Mouse (Mus musculus) heart, embryonic 15.5 days (tissue): ENCODE results near the gene Hnf1b. TPM values are rescaled to one million over a fixed set of nuclear protein-coding genes. Genes with fewer than 3 reads are reported as not detected.

Experiments
- ATAC-seq: fragments of 200-750 bp; cut with Nextera tagmentation; replicated peaks from 2 replicates; pipeline ENCODE4 v1.8.0; 2017; ENCODE audit warnings: low read depth, moderate TSS enrichment; ENCODE audit not compliant: insufficient number of reproducible peaks, insufficient read depth, low FRiP score
- H3K27ac ChIP-seq: fragments of 300-500 bp; sonication (generic); 2 replicates; pipeline ENCODE4 v1.5.1; 2015; ENCODE audit warnings: mild to moderate bottlenecking, inconsistent platforms
- H3K27me3 ChIP-seq: fragments of 300-500 bp; sonication (generic); 2 replicates; pipeline ENCODE4 v1.6.1; 2015; ENCODE audit warnings: inconsistent platforms
- H3K36me3 ChIP-seq: fragments of 300-500 bp; sonication (generic); 2 replicates; pipeline ENCODE4 v1.6.1; 2015; ENCODE audit warnings: mild to moderate bottlenecking, inconsistent platforms
- H3K4me1 ChIP-seq: fragments of 300-500 bp; sonication (generic); replicated peaks from 2 replicates; pipeline ENCODE4 v1.6.1; 2015; ENCODE audit warnings: inconsistent platforms
- H3K4me2 ChIP-seq: fragments of 300-500 bp; sonication (generic); 2 replicates; pipeline ENCODE4 v1.6.1; 2015; ENCODE audit warnings: inconsistent platforms, mild to moderate bottlenecking, moderate library complexity
- H3K4me3 ChIP-seq: fragments of 300-500 bp; sonication (generic); 2 replicates; pipeline ENCODE4 v1.5.1; 2015; ENCODE audit warnings: mild to moderate bottlenecking, inconsistent platforms
- H3K9ac ChIP-seq: fragments of 300-500 bp; sonication (generic); 2 replicates; pipeline ENCODE4 v1.6.1; 2015; ENCODE audit warnings: mild to moderate bottlenecking, inconsistent platforms
- H3K9me3 ChIP-seq: fragments of 300-500 bp; sonication (generic); replicated peaks from 2 replicates; pipeline ENCODE4 v1.6.1; 2016; ENCODE audit warnings: inconsistent platforms
- WGBS: fragments of 180-500 bp; shearing (Covaris S2); methylation state at CpG from one replicate; pipeline ENCODE4 v1.1.7; 2015; ENCODE audit warnings: mixed read lengths; 5-methylcytosine and 5-hydroxymethylcytosine counted together
- polyA plus RNA-seq: library from polyadenylated mRNA; unstranded; fragments of >200 nt; fragmentation: Nextera tagmentation; extraction: Ambion mirVana; gene quantifications from 2 replicates; pipeline ENCODE4 v1.2.1, GENCODE M21; 2015

Gene Hnf1b
- polyA plus RNA-seq, 1 experiment from 2014 or later, result 0.40 TPM

DNA sequence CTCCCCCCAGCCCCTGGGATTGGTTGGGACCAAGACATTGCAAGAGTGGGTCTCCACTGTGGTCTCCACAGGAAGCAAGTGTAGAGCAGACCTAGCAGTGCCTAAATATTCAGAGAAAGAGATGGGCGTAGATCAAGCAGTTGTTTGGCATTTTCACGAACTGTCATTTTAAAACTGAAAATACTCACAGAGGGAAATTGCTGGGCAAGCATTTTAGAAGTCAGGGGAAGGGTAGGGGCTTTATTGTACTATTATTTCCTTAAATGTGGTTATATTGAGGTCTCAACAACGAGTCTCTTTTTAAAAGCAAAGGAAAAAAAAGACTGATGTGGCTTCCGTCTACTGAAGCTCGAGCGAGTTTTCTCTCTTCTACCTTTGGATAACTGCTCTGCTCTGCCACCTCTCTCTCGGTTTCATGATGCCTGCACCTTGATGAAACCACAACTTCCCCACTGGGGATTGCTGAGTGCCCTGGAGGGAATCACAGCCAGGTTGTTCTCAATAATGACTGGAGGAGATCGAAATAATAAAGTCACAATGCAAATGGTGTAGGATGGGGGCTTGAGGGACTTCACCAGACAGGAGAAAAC, 21.2 kb upstream of the Hnf1b start:
- WGBS, result 72% methylated on average over 8 of the region's 8 CpGs
- H3K9me3 ChIP-seq, result no peaks in the 10 kb centered on the region
- no peak overlapping the region for H3K4me3 ChIP-seq
- ATAC-seq, result no peak
- no peak overlapping the region for H3K4me2 ChIP-seq
- no peaks in the 10 kb centered on the region for H3K36me3 ChIP-seq
- H3K4me1 ChIP-seq, result no peaks in the 10 kb centered on the region
- H3K27ac ChIP-seq, result no peak overlapping the region
- H3K27me3 ChIP-seq, result peaks cover 2% of the 10 kb centered on the region; the same call in 1 of the 2 replicates
- H3K9ac ChIP-seq, result no peak overlapping the region

DNA sequence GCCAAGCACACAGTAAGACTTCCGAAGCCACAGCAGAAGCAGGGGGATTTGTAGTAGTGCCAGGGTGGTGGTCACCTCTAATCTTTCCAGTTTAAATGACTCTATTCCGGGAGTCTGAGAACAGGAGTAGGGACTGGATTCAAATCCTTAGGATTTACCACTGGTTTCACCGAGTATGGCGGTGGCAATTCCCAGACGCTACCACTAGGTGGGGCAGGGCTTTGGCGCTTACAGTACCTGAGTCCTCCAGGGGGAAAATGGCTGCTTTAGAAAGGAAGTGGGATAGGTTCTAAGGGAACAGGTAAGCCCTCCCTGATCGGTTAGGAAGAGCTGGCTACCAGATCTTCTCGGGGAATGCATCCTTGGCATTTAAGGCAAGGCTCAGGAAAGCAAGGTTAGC, 17.5 kb upstream of the Hnf1b start:
- H3K9me3 ChIP-seq, result no peaks in the 10 kb centered on the region
- no peak overlapping the region for H3K27ac ChIP-seq
- no peaks in the 10 kb centered on the region for H3K4me1 ChIP-seq
- no peak overlapping the region for H3K4me2 ChIP-seq
- H3K27me3 ChIP-seq, result peaks cover 5% of the 10 kb centered on the region; the same call in 1 of the 2 replicates
- no peak overlapping the region for H3K4me3 ChIP-seq
- no peaks in the 10 kb centered on the region for H3K36me3 ChIP-seq
- H3K9ac ChIP-seq, result no peak overlapping the region
- 39% methylated on average over 8 of the region's 8 CpGs for WGBS
- ATAC-seq, result no peak

DNA sequence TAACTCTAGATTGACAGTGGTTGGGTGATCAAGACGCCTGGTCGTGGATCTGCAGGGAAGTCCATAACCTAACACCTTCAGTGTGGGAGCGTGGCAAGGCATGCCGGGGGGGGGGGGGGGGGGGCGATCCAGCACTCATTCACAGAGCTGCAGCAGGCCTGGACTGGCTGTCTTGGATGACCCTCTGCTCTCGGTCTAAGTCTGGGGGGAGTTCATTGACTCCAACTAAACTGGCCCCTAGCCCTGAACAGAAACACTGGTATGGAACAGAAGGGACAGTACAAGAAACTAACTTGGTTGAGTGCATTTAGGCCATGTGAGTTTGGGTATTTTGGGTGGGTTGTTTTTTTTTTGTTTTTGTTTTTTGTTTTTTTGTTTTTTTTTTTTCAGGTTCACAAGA, 16.3 kb upstream of the Hnf1b start:
- H3K4me1 ChIP-seq, result no peaks in the 10 kb centered on the region
- ATAC-seq, result no peak
- no peaks in the 10 kb centered on the region for H3K9me3 ChIP-seq
- H3K36me3 ChIP-seq, result no peaks in the 10 kb centered on the region
- no peak overlapping the region for H3K27ac ChIP-seq
- no peak overlapping the region for H3K4me3 ChIP-seq
- H3K4me2 ChIP-seq, result no peak overlapping the region
- H3K27me3 ChIP-seq, result peaks cover 3% of the 10 kb centered on the region; the same call in 1 of the 2 replicates
- WGBS, result 82% methylated on average over 5 of the region's 6 CpGs
- no peak overlapping the region for H3K9ac ChIP-seq

DNA sequence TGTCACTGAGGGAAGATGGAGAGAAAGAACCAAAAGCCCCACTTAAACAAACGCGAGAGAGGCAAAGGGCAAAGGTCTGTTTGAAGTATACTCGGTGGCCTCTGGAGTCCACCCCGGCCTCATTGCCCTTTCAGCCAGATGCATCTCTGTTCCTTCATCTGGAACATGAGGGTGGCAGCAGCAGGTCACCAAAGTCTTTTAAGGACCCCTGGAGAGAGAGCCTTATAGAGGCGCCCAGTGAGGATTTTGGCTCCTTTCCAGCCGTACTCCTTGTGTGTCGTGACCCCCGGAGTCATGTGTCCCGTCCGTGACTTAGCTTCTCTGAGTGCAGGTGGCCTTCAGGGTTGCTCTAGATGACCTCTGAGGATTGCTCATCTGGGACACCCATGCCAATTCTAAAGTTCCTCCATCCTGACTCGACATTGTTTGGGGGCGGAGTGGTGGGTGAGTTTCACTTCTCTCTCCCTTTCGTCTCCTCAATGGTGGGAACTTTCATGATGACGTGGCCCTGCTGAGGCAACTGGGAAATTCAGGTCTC, 15.8 kb upstream of the Hnf1b start:
- Histone ChIP-seq H3K27ac (no peak overlapping the region), H3K36me3 (no peaks in the 10 kb centered on the region), H3K9ac (no peak overlapping the region), H3K9me3 (no peaks in the 10 kb centered on the region), H3K27me3 (peaks cover 3% of the 10 kb centered on the region; the same call in 1 of the 2 replicates), H3K4me3 (no peak overlapping the region), H3K4me2 (no peak overlapping the region), H3K4me1 (no peaks in the 10 kb centered on the region)
- no peak for ATAC-seq
- WGBS, result 73% methylated on average over 14 of the region's 14 CpGs

DNA sequence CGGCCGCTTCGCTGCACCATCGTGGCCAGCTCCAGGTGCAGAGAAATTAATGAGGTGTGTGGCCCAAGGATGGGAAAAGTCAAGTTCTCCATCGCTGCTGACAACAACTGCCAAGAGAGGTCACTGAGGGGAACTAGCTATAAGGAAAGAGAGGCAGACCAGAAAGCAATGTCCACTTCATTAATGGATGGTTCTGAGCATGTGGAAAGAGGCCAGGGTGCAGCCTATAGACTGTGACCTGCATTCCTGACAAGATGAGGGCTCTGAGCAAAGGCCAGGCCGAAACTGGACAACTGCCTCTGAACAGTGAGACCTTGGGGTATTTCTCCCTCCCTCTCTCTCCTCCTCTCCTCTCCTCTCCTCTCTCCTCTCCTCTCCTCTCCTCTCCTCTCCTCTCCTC, 10.4 kb upstream of the Hnf1b start:
- Histone ChIP-seq H3K4me1 (no peaks in the 10 kb centered on the region), H3K36me3 (no peaks in the 10 kb centered on the region), H3K27ac (no peak overlapping the region), H3K9ac (no peak overlapping the region), H3K4me3 (no peak overlapping the region), H3K4me2 (no peak overlapping the region), H3K27me3 (peaks cover 22% of the 10 kb centered on the region), H3K9me3 (no peaks in the 10 kb centered on the region)
- ATAC-seq, result no peak
- 68% methylated on average over 6 of the region's 6 CpGs for WGBS

DNA sequence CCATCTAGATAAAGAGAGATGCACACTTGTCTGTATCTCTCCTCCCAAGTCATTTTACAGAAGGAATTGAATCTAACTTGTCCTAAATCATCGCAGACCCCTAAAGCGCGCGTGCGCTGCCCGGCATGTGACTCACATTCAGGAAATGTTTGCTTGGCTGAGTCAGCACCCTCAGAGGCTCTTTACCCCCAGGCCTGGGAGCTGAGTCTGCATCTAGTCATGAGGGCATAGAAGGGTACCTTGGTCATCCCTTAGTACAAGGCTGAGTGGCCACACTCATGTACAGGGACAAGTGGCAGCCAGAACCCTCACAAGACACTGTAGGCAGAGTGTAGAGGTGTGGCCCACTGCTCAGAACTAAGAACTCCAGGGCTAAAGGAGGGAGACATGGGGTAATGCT, 6.3 kb upstream of the Hnf1b start:
- Histone ChIP-seq H3K36me3 (no peaks in the 10 kb centered on the region), H3K27ac (no peak overlapping the region), H3K4me2 (no peak overlapping the region), H3K4me3 (no peak overlapping the region), H3K9me3 (no peaks in the 10 kb centered on the region), H3K9ac (no peak overlapping the region), H3K4me1 (no peaks in the 10 kb centered on the region), H3K27me3 (peaks cover 43% of the 10 kb centered on the region)
- WGBS, result 81% methylated on average over 6 of the region's 6 CpGs
- ATAC-seq, result no peak

DNA sequence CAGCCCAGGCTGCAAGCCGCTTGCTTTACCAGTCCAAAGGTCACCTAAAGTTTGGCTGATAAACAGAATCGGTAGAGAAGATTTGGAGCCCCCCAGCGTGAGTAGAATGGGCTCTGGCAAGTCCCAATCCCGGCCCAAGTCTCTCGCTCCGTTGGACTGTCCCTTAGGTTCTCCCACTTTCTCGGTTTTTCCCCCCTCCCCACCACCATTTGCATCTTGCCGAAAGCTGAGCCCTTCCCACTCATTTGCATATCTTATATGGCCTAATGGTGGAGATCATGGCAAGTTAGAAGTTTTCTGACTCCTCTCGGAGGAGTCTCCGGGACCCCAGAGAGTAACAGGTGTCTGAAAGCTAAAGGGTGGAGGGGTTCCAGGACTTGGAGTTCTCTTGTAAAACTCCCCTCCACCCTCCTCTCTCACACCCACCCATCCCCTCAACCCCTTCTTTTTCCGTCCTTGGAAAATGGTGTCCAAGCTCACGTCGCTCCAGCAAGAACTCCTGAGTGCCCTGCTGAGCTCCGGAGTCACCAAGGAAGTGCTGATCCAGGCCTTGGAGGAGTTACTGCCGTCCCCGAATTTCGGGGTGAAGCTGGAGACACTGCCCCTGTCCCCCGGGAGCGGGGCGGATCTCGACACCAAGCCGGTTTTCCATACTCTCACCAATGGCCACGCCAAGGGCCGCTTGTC, 866 bp downstream of the Hnf1b start:
- Histone ChIP-seq H3K4me1 (peaks cover 37% of the 10 kb centered on the region), H3K9me3 (no peaks in the 10 kb centered on the region), H3K27me3 (peaks cover 83% of the 10 kb centered on the region), H3K4me3 (peak overlapping the region; percentile 36), H3K36me3 (no peaks in the 10 kb centered on the region), H3K4me2 (peak overlapping the region; percentile 56), H3K9ac (no peak overlapping the region), H3K27ac (no peak overlapping the region)
- under 1% methylated on average over 24 of the region's 24 CpGs for WGBS
- ATAC-seq, result no peak

DNA sequence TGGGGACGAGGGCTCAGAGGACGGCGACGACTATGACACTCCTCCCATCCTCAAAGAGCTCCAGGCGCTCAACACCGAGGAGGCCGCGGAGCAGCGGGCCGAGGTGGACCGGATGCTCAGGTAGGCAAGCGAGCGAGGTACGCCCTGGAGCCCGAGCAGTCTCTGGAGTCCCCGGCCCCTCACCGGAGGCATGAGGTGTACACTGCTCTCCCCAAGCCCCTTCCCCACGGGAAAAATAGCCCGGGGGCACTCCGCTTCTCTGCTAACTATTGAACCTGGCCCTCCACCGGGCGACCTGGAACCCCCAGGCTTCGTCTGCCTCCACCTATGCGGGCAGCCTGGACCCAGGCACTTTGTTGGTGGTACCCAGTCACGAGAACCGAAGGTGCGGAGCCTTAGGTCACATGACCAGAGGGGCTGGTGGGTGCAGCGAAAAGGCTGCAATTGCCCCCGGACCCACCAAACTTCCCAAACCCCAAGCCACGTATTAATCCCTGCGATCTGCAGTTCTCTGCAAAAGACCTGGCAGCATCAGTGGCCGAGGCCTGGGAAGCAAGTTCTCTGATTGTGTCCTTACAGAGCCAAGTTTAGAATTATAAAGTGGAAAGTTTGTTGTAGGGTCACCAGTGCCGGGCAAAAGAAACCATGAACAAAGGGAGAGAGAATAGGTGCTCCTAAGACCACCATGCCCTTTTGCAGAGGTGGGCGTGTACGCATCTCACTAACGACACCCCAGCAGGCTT, 1.6 kb downstream of the Hnf1b start:
- Histone ChIP-seq H3K9ac (no peak overlapping the region), H3K36me3 (no peaks in the 10 kb centered on the region), H3K27me3 (peaks cover 85% of the 10 kb centered on the region), H3K4me3 (peak overlapping the region; percentile 36), H3K4me2 (peak overlapping the region; percentile 37), H3K9me3 (no peaks in the 10 kb centered on the region), H3K4me1 (peaks cover 37% of the 10 kb centered on the region), H3K27ac (no peak overlapping the region)
- 3% methylated on average over 36 of the region's 36 CpGs for WGBS
- no peak for ATAC-seq

DNA sequence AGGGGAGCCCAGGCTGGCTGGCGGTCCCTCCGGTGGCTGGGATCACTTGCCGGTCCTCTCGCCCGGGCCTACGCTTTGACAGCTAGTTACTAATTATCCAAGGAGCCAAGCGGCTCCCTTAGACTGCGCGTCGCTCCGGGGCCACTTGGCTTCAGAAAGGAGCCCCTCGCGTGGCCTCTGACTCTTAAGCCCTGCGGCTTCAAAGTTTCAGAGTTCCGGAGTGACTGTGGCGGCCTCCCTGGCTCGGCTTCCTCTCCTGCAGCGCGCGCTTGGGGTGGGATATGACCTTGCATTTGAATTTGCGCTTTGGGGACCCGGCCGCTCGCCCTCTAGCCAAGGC, 2.1 kb downstream of the Hnf1b start:
- peaks cover 37% of the 10 kb centered on the region for H3K4me1 ChIP-seq
- H3K9me3 ChIP-seq, result no peaks in the 10 kb centered on the region
- H3K9ac ChIP-seq, result no peak overlapping the region
- H3K27ac ChIP-seq, result no peak overlapping the region
- peak overlapping the region; percentile 37 for H3K4me2 ChIP-seq
- no peaks in the 10 kb centered on the region for H3K36me3 ChIP-seq
- 1% methylated on average over 24 of the region's 24 CpGs for whole genome bisulfite sequencing
- ATAC-seq, result no peak
- peak overlapping the region; percentile 36 for H3K4me3 ChIP-seq
- H3K27me3 ChIP-seq, result peaks cover 91% of the 10 kb centered on the region

DNA sequence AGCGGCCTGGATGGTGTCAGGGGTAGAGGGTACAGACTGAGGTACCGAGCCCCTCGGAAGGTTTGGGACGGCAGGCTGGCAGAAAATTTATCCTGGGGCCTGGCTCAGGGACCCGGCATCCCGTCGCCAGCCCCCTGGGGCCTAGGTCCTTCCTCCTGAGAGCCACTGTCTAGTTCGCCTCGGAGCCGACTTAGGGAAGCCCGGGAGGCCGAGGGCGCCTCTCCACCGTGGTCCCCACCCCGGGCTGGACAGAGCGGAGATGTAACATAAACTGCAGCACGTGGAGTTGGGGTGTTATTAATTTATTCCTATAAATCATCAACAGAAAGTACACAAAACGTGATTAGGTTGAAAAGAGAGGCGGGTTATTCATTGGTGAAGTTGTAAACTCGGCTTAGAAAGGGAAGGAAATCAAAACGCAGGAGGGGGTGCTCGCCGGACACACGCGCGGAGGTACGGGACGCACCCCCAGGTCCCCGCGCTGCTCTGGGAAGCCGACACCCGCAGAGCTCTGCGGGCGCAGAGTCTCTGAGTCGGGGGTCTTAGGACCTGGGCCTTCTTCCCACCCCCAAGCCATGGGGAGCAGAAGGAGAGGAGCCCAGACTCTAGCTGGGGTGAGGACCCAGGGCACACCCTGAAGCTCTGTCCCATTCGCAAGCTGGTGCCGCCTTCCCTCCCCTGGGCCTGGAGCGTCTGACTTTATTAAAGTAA, 2.8 kb downstream of the Hnf1b start:
- Histone ChIP-seq H3K4me2 (peak overlapping the region; percentile 37; the same call in 1 of the 2 replicates), H3K27me3 (peaks cover 93% of the 10 kb centered on the region), H3K4me3 (peak overlapping the region; percentile 36), H3K4me1 (peaks cover 37% of the 10 kb centered on the region), H3K27ac (no peak overlapping the region), H3K9me3 (no peaks in the 10 kb centered on the region), H3K36me3 (no peaks in the 10 kb centered on the region), H3K9ac (no peak overlapping the region)
- no peak for ATAC-seq
- 2% methylated on average over 38 of the region's 38 CpGs for WGBS

DNA sequence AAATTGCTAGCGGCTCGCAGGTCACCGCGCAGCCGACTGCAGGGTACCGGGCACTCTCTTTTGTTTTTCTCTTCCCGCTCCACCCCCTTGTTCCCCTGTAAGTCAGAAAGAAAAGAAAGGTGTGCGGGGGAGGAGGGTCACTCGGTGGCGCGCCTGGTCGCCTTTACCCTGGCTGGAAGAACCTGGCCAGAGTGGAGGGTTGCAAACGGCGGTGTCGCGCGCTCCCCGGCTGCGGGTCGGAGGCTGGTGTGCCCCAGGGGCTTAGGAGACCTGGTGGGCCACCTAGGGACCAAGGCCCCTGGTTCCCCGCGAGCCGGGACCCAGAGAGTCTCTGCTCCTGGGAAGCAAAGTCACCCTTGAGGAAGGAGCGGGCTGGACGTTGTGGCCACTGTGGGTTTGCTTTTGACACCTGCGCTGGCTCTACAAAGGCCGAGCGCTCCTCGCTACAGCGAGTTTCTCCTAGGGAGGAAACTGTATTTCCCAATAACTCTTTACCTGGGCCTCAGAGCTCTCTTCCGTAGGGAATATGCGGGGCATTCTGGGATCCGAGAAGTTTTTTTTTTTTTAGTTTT, 3.4 kb downstream of the Hnf1b start:
- H3K36me3 ChIP-seq, result no peaks in the 10 kb centered on the region
- H3K4me1 ChIP-seq, result peaks cover 37% of the 10 kb centered on the region
- no peak overlapping the region for H3K27ac ChIP-seq
- H3K4me3 ChIP-seq, result peak overlapping the region; percentile 17; the same call in 1 of the 2 replicates
- ATAC-seq, result no peak
- peaks cover 93% of the 10 kb centered on the region for H3K27me3 ChIP-seq
- H3K9me3 ChIP-seq, result no peaks in the 10 kb centered on the region
- H3K9ac ChIP-seq, result no peak overlapping the region
- 2% methylated on average over 33 of the region's 33 CpGs for WGBS
- peak overlapping the region; percentile 17 for H3K4me2 ChIP-seq
